Mouse (Mus musculus): Measurements from ENCODE around the gene Atp9a. TPM values are rescaled to one million over a fixed set of nuclear protein-coding genes. Genes with fewer than 3 reads are reported as not detected.

Gene Atp9a
- polyA plus RNA-seq, 1 experiment = 28.9 TPM

- H3K27ac ChIP-seq (ENCODE audit: insufficient read depth, low read length) = no peak overlapping the region
- no peak overlapping the region for H3K4me3 ChIP-seq (ENCODE audit: low read depth, low read length)
- no peaks in the 10 kb centered on the region for H3K4me1 ChIP-seq (ENCODE audit: control insufficient read depth, insufficient read depth, low read length)
- H3K9me3 ChIP-seq (replicated peaks; ENCODE audit: control insufficient read depth, insufficient read depth, low read length, poor library complexity, severe bottlenecking) = no peaks in the 10 kb centered on the region
- H3K36me3 ChIP-seq (ENCODE audit: control insufficient read depth, insufficient read depth, low read length, poor library complexity, severe bottlenecking) = no peaks in the 10 kb centered on the region
- no peak overlapping the region for H3K9ac ChIP-seq (ENCODE audit: low read depth, poor library complexity, severe bottlenecking)
- no peaks in the 10 kb centered on the region for H3K27me3 ChIP-seq (ENCODE audit: control insufficient read depth, insufficient read depth, low read length, poor library complexity, severe bottlenecking)
- peak; percentile 65 for TF ChIP-seq CTCF (IDR thresholded peaks at IDR 0.05; ENCODE audit: low read depth, low read length)
- TF ChIP-seq POLR2A (IDR thresholded peaks at IDR 0.05; ENCODE audit: insufficient read depth, low read length) = no peak
Measured at GRCm38 (mm10) chr2:168654983-168655669, 87.1 kb downstream of the Atp9a start.

GRCm38 (mm10) chr2:168654482-168654881, 87.7 kb downstream of the Atp9a start:
- Histone ChIP-seq H3K27me3 (ENCODE audit: control insufficient read depth, insufficient read depth, low read length, poor library complexity, severe bottlenecking) (no peaks in the 10 kb centered on the region), H3K9ac (ENCODE audit: low read depth, poor library complexity, severe bottlenecking) (no peak overlapping the region), H3K4me3 (ENCODE audit: low read depth, low read length) (no peak overlapping the region), H3K27ac (ENCODE audit: insufficient read depth, low read length) (no peak overlapping the region), H3K9me3 (replicated peaks; ENCODE audit: control insufficient read depth, insufficient read depth, low read length, poor library complexity, severe bottlenecking) (no peaks in the 10 kb centered on the region), H3K36me3 (ENCODE audit: control insufficient read depth, insufficient read depth, low read length, poor library complexity, severe bottlenecking) (no peaks in the 10 kb centered on the region), H3K4me1 (ENCODE audit: control insufficient read depth, insufficient read depth, low read length) (no peaks in the 10 kb centered on the region)
- TF ChIP-seq EP300 (IDR thresholded peaks at IDR 0.05; ENCODE audit: insufficient read depth, low read depth, low read length) (no peak), CTCF (IDR thresholded peaks at IDR 0.05; ENCODE audit: low read depth, low read length) (no peak), POLR2A (IDR thresholded peaks at IDR 0.05; ENCODE audit: insufficient read depth, low read length) (no peak)

DNA sequence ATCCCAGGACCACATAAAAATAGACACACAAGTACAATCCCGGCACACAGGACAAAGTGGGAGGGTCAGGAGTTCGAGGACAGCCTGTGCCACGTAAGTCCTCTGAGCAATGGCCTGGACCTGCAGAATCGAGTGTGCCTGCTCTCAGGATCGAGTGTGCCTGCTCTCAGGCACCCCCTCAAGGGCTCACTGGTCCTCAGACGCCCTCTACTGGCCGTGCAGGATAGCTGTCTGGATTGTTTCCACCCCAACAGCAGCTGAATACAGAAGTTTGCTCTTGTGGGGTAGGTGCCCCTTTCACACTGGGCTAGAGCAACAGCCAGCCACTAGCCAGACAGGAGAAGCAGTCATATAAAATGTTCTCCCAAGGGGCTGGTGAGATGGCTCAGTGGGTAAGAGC, 90.5 kb downstream of the Atp9a start:
- Histone ChIP-seq H3K9me3 (replicated peaks; ENCODE audit: control insufficient read depth, insufficient read depth, low read length, poor library complexity, severe bottlenecking) (no peaks in the 10 kb centered on the region), H3K9ac (ENCODE audit: low read depth, poor library complexity, severe bottlenecking) (no peak overlapping the region), H3K27ac (ENCODE audit: insufficient read depth, low read length) (no peak overlapping the region), H3K27me3 (ENCODE audit: control insufficient read depth, insufficient read depth, low read length, poor library complexity, severe bottlenecking) (no peaks in the 10 kb centered on the region), H3K36me3 (ENCODE audit: control insufficient read depth, insufficient read depth, low read length, poor library complexity, severe bottlenecking) (no peaks in the 10 kb centered on the region), H3K4me1 (ENCODE audit: control insufficient read depth, insufficient read depth, low read length) (no peaks in the 10 kb centered on the region), H3K4me3 (ENCODE audit: low read depth, low read length) (no peak overlapping the region)
- peak; percentile 82 for TF ChIP-seq CTCF (IDR thresholded peaks at IDR 0.05; ENCODE audit: low read depth, low read length)
- no peak for TF ChIP-seq POLR2A (IDR thresholded peaks at IDR 0.05; ENCODE audit: insufficient read depth, low read length)
- TF ChIP-seq EP300 (IDR thresholded peaks at IDR 0.05; ENCODE audit: insufficient read depth, low read depth, low read length) = no peak

GRCm38 (mm10) chr2:168648171-168648570, 94.0 kb downstream of the Atp9a start:
- TF ChIP-seq EP300 (IDR thresholded peaks at IDR 0.05; ENCODE audit: insufficient read depth, low read depth, low read length) = no peak
- no peak for TF ChIP-seq CTCF (IDR thresholded peaks at IDR 0.05; ENCODE audit: low read depth, low read length)
- no peak for TF ChIP-seq POLR2A (IDR thresholded peaks at IDR 0.05; ENCODE audit: insufficient read depth, low read length)

DNA sequence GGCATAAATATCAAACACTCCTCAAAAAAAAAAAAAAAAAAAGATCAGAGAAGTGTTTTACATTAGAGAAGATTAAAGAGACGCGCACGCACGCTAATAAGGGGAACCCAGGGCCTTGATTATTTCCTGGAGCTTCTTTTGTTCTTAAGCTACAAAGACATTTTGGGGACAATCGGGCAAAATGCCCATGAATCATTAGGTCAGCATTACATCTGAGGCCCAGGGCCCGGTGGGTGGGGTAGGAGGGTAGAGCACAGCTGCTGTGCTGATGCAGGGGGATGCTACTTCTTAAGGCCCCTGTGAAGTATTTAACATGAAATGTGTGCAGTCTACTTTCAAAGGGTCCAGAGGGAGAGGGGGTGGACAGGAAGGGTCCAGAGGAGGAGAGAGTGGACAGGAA, 97.4 kb downstream of the Atp9a start:
- no peaks in the 10 kb centered on the region for H3K27me3 ChIP-seq (ENCODE audit: control insufficient read depth, insufficient read depth, low read length, poor library complexity, severe bottlenecking)
- H3K27ac ChIP-seq (ENCODE audit: insufficient read depth, low read length) = no peak overlapping the region
- no peaks in the 10 kb centered on the region for H3K9me3 ChIP-seq (replicated peaks; ENCODE audit: control insufficient read depth, insufficient read depth, low read length, poor library complexity, severe bottlenecking)
- H3K4me1 ChIP-seq (ENCODE audit: control insufficient read depth, insufficient read depth, low read length) = no peaks in the 10 kb centered on the region
- no peak overlapping the region for H3K9ac ChIP-seq (ENCODE audit: low read depth, poor library complexity, severe bottlenecking)
- H3K4me3 ChIP-seq (ENCODE audit: low read depth, low read length) = no peak overlapping the region
- H3K36me3 ChIP-seq (ENCODE audit: control insufficient read depth, insufficient read depth, low read length, poor library complexity, severe bottlenecking) = no peaks in the 10 kb centered on the region
- TF ChIP-seq EP300 (IDR thresholded peaks at IDR 0.05; ENCODE audit: insufficient read depth, low read depth, low read length) (no peak), CTCF (IDR thresholded peaks at IDR 0.05; ENCODE audit: low read depth, low read length) (no peak), POLR2A (IDR thresholded peaks at IDR 0.05; ENCODE audit: insufficient read depth, low read length) (no peak)

More at GRCm38 (mm10) chr2:168648171-168648570, 94.0 kb downstream of the Atp9a start:
- H3K4me3 ChIP-seq (ENCODE audit: low read depth, low read length) = no peak overlapping the region
- no peaks in the 10 kb centered on the region for H3K9me3 ChIP-seq (replicated peaks; ENCODE audit: control insufficient read depth, insufficient read depth, low read length, poor library complexity, severe bottlenecking)
- no peak overlapping the region for H3K9ac ChIP-seq (ENCODE audit: low read depth, poor library complexity, severe bottlenecking)
- H3K36me3 ChIP-seq (ENCODE audit: control insufficient read depth, insufficient read depth, low read length, poor library complexity, severe bottlenecking) = no peaks in the 10 kb centered on the region
- no peaks in the 10 kb centered on the region for H3K27me3 ChIP-seq (ENCODE audit: control insufficient read depth, insufficient read depth, low read length, poor library complexity, severe bottlenecking)
- H3K27ac ChIP-seq (ENCODE audit: insufficient read depth, low read length) = no peak overlapping the region
- H3K4me1 ChIP-seq (ENCODE audit: control insufficient read depth, insufficient read depth, low read length) = no peaks in the 10 kb centered on the region

DNA sequence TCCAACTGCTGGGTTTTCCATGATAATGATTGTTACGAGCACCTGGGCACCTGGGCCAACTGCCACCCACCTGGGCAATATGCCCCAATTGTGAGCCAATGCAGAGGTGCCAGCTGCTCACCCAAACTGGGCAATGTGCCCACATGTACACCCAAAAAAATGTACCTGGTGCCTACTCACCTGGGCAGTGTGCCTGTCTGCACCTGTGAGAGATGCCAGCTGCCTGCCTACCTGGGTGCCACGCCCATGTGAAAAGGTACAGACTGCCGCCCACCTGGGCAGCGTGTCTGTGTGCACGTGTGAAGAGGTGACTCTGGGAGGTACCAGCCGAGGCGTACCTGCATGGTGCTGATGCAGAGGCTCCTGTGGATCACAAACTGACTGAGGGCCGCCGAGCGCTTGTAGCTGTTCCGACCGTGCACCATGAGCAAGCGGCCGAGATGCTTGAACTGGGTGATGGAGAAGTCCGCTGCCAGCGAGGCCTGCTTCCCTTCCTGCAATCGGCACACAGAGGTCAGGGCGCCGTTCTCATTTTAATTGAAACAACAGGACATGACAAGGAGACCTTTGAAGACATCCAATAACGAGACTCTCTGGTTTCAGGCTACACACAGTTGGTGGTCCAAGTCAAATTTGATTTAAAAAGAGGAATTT, 98.6 kb downstream of the Atp9a start:
- TF ChIP-seq POLR2A (IDR thresholded peaks at IDR 0.05; ENCODE audit: insufficient read depth, low read length) = no peak
- TF ChIP-seq CTCF (IDR thresholded peaks at IDR 0.05; ENCODE audit: low read depth, low read length) = no peak
- TF ChIP-seq EP300 (IDR thresholded peaks at IDR 0.05; ENCODE audit: insufficient read depth, low read depth, low read length) = no peak
- Histone ChIP-seq H3K4me3 (ENCODE audit: low read depth, low read length) (no peak overlapping the region), H3K4me1 (ENCODE audit: control insufficient read depth, insufficient read depth, low read length) (no peaks in the 10 kb centered on the region), H3K27ac (ENCODE audit: insufficient read depth, low read length) (no peak overlapping the region), H3K27me3 (ENCODE audit: control insufficient read depth, insufficient read depth, low read length, poor library complexity, severe bottlenecking) (no peaks in the 10 kb centered on the region), H3K36me3 (ENCODE audit: control insufficient read depth, insufficient read depth, low read length, poor library complexity, severe bottlenecking) (no peaks in the 10 kb centered on the region), H3K9me3 (replicated peaks; ENCODE audit: control insufficient read depth, insufficient read depth, low read length, poor library complexity, severe bottlenecking) (no peaks in the 10 kb centered on the region), H3K9ac (ENCODE audit: low read depth, poor library complexity, severe bottlenecking) (no peak overlapping the region)
